Mouse (Mus musculus) inflammation-experienced regulatory T-cells (primary cell): ENCODE data around the gene Mup13. TPM values are rescaled to one million over a fixed set of nuclear protein-coding genes. Genes with fewer than 3 reads are reported as not detected.

Source experiments
- polyA plus RNA-seq, 2 experiments: library from polyadenylated mRNA; unstranded; fragments of 100-300 nt; shearing (Covaris generic); gene quantifications; one replicate each; pipeline ENCODE4 v1.2.1; 2017

The Mup13 gene
- polyA plus RNA-seq, result not detected

DNA sequence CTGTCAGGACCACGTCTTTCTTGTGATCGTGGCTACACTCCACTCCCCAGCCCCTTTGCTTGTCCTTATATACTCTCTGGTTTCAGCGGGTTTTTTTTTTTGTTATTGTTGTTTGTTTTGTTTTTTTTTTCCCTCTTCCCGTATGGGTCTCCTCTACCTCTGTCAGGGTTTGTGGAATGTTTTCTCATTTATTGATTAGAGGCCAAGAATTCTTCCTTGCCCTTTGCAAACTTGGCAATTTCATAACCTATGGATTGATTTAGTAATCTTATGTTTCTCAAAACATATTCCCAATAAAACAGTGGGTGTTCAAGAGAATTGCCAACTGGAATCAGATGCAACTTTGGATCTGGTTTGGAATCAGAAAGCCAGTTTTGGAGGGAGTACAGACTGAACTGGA, at the start of gene Mup13:
Mup13 (minus strand) TSS at position 101 of the 400 bp plus-strand sequence.

Other genes starting within 250 kb of the Mup13 start
- gene Mup14, start 75.7 kb upstream of the Mup13 start, polyA plus RNA-seq, result 1 to 10 TPM; 1.1 to 2.5 TPM
- gene Mup15, start 211.5 kb upstream of the Mup13 start, polyA plus RNA-seq, result not detected